Mouse (Mus musculus): ENCODE data around the gene Smap2. TPM values are rescaled to one million over a fixed set of nuclear protein-coding genes. Genes with fewer than 3 reads are reported as not detected.

Gene Smap2
- 28.2 TPM for polyA plus RNA-seq (2014; fragmentation: Illumina TruSeq; extraction: RNeasy Lipid Tissue Mini Kit (QIAGEN cat#74804))

DNA sequence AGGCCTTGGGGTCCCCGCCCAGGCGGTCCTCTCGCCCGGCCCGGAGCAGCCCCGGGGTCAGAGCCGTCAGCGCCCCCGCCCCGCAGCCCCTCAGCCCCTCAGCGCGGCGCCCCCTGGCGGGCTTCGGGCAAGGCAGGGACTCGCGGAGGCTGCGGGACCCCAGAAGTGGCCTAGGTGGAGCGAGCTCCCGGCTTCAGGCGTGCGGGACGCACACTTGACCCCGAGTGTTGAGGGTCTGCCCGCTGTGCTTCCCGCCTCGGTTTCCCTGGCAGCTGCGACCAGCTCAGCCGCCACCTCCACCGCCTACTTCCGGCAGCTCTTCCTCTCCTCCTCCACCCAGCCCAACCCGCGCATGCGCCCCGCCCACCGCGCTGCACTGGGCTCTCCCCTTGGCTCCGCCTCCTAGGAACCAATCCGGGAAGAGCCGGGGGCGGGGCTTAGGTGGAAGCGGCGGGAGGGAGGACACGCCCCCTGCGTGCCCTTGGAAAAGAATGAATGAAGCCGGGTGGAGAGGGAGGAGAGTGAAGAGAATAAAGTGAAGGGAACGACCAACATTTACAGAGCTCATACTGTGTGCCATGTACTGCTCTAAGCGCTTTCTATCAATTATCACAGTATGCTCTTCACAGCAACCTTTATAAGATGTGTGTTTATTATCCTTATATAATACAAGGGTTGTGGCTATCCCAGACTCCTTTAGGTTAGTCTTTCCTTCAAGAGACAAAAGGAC is at the start of gene Smap2:
Gene Smap2 (minus strand): TSS at position 320 of the 730 bp plus-strand sequence.

DNA sequence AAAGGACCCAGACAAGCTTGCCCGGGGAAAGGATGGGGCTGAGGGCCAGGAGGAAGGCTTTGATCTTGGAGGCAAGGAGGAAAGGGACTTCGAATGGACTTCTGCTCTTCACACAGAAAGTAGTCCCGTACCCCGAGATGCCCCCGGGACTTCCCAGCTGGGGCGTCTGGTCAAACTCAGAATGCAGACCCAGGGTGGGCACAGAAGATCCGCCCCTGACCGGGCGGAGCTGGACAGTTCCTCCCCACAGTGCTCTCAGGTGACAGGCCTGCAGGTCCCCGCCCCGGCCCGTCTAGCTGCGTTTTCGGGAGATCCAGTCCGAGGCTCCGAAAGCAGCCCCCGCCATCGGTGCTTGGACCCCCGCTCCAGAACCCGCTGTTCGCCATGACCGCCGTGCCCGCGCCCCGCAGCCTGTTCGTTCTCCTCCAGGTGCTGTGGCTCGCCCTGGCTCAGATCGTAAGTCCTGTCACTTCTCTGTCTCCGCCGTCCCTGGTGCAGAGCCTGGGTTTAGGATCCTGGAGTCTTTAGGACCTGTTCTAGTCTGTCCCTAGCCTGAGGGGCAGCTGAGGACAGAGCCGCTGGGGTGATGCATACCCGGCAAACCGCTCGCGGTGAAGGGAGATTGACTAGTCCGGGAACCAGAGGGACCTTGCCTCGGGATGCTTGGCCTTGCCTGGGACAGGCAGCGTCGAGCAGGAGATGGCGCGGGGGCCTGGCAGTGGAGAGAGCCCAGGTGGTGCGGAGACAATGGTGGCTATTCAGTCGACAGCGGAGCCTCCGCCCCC is 22.5 kb upstream of the Smap2 start, which contains the start of gene Col9a2:
Gene Col9a2 (plus strand): TSS at position 55 of the 785 bp plus-strand sequence.

GRCm38 (mm10) chr4:120951428-120951973 is 65.5 kb downstream of the Smap2 start, which contains the start of gene Zfp69:
Gene Zfp69, minus strand, starts transcription at chr4:120951699.

DNA sequence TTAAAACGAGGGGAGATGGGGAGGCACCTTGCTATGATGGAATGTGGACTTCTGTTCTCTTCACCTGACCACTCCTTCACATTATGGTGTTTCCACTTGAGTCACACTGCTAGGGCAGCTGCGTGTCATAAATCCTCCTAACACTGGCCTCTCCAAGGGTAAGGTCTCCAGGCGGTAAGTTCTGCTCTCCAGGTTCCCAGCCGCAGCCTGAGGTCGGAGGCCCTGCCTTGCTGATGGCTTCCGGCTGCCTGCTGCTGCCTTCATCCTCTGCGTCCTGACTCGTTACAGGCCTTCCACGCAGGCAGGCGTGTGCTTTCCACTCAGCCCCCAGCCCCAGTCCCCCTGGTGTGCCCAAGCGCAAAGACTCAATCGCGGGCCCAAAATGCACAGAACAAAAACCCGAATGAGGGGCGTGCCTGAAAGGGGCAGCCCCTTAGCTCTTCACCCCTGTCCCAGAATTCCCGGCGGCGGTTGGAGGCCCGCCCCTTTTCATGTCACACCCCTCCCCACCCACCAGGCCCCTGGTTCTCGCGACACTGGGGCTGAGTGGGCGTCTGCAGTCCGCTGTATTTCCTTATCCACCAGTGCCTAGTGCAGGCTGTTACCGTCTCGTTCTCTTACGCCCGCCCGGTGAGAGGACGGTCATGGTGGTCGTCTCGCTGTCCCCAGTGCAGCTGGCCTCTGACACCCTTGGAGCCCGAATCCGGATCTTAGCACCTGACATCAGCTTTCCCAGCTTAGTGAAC is 92.3 kb downstream of the Smap2 start, which contains the start of gene Exo5:
Gene Exo5 (minus strand): TSS at position 464 of the 746 bp plus-strand sequence.

Other genes with a start within 250 kb of the Smap2 start
- gene Nfyc, start 185.7 kb downstream of the Smap2 start, polyA plus RNA-seq (2014; fragmentation: Illumina TruSeq; extraction: RNeasy Lipid Tissue Mini Kit (QIAGEN cat#74804)) = 28.4 TPM
- gene Rims3, start 162.4 kb downstream of the Smap2 start, polyA plus RNA-seq (2014; fragmentation: Illumina TruSeq; extraction: RNeasy Lipid Tissue Mini Kit (QIAGEN cat#74804)) = 0.54 TPM
- 14.0 TPM for gene Exo5, start 92.2 kb downstream of the Smap2 start, polyA plus RNA-seq (2014; fragmentation: Illumina TruSeq; extraction: RNeasy Lipid Tissue Mini Kit (QIAGEN cat#74804))
- 0.77 TPM for gene Zfp69, start 65.5 kb downstream of the Smap2 start, polyA plus RNA-seq (2014; fragmentation: Illumina TruSeq; extraction: RNeasy Lipid Tissue Mini Kit (QIAGEN cat#74804))
- gene Col9a2, start 22.1 kb upstream of the Smap2 start, polyA plus RNA-seq (2014; fragmentation: Illumina TruSeq; extraction: RNeasy Lipid Tissue Mini Kit (QIAGEN cat#74804)) = 0.68 TPM
- 196 TPM for gene Zmpste24, start 81.0 kb upstream of the Smap2 start, polyA plus RNA-seq (2014; fragmentation: Illumina TruSeq; extraction: RNeasy Lipid Tissue Mini Kit (QIAGEN cat#74804))
- gene Tmco2, start 92.0 kb upstream of the Smap2 start, polyA plus RNA-seq (2014; fragmentation: Illumina TruSeq; extraction: RNeasy Lipid Tissue Mini Kit (QIAGEN cat#74804)) = not detected
- gene Rlf, start 197.8 kb upstream of the Smap2 start, polyA plus RNA-seq (2014; fragmentation: Illumina TruSeq; extraction: RNeasy Lipid Tissue Mini Kit (QIAGEN cat#74804)) = 53.2 TPM